ENCODE assay signal across 8 mouse cellular contexts in the genomic region with DNA sequence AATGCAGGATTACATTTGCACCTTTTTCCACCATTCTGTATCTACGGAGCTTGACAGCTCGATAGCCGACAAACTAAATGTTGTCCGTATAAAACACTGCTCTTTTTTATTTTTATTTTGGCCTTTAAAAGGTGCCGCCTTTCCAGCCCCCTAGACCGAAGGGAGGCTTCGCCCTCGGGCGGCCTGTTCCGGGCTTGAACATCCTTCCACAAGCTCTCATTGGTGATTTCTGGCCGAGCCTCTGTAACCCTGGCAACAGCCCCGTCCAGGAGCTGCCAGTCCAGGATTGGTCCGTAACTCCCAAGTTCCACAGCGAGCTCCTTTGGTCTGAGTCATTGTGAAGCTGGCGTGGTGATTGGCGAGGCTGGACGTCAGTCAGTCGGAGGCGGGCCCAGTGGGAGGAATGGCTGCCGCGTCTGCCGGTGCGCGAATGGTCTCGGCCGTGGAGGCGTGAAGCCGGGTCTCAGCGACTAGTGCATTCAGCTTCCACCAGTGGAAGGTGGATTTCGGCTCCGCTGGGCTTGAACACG. TPM values are rescaled to one million over a fixed set of nuclear protein-coding genes. Genes with fewer than 3 reads are reported as not detected.
DNase-seq lines count a peak whose midpoint lies in the region; ATAC-seq and TF ChIP-seq lines count a peak whose summit lies in the region.

A gene (plus strand): TSS at position 51 of the 530 bp plus-strand sequence.

- no peaks in the 10 kb centered on the region for H3K27me3 ChIP-seq in megakaryocyte, embryonic 14.5 days (replicated peaks)

- ATAC-seq in activated CD4-positive, CD25-positive, alpha-beta regulatory T cell, adult 4 months, result peak; percentile 100

- peak; percentile 98 to 99 for DNase-seq in gastrocnemius, adult 8-10 months (ENCODE audit: low spot score in 2 of 2)
- peak; percentile 94 for DNase-seq in hindlimb bud, embryonic 11.5 days (ENCODE audit: extremely low spot score, low read depth, low spot score)
- DNase-seq in left cerebral cortex, adult 8-10 months (ENCODE audit: low spot score in 2 of 2), result peak; percentile 99 to 100
- DNase-seq in right cerebral cortex, postnatal 10 days (ENCODE audit: low spot score in 2 of 2), result peak; percentile 100
- DNase-seq in urinary bladder, postnatal 25 days (ENCODE audit: low spot score), result peak; percentile 100

- H3K27ac ChIP-seq in cortical plate, adult 2 months (ENCODE audit: insufficient read depth, low read length), result peak within 1 kb of the TSS; percentile 51

- peak; percentile 94 for TF ChIP-seq POLR2A in cortical plate, adult 2 months (IDR thresholded peaks at IDR 0.05; ENCODE audit: extremely low read depth, insufficient read depth, low read length)

- TF ChIP-seq CTCF in cortical plate, adult 2 months (IDR thresholded peaks at IDR 0.05; ENCODE audit: extremely low read depth, insufficient read depth, low read length), result no peak

- no peaks in the 10 kb centered on the region for H3K9me3 ChIP-seq in megakaryocyte, embryonic 14.5 days

- peaks cover 2% of the 10 kb centered on the region; the same call in 1 of the 2 replicates for H3K4me1 ChIP-seq in cortical plate, adult 2 months (ENCODE audit: control insufficient read depth, insufficient read depth, low read length)
- peaks cover 51% of the 10 kb centered on the region for H3K4me1 ChIP-seq in megakaryocyte, embryonic 14.5 days

- H3K36me3 ChIP-seq in megakaryocyte, embryonic 14.5 days (replicated peaks; ENCODE audit: low read length), result peaks cover 76% of the 10 kb centered on the region

- peak within 1 kb of the TSS; percentile 54 for H3K4me3 ChIP-seq in cortical plate, adult 2 months (ENCODE audit: insufficient read depth, low read length)
- peak within 1 kb of the TSS; percentile 99 for H3K4me3 ChIP-seq in megakaryocyte, embryonic 14.5 days (replicated peaks)

RNA-seq across cellular contexts. Expression of the gene that starts here (rescaled TPM):
- 10 to 100 TPM; 18.0 to 19.4 TPM for polyA plus RNA-seq in activated CD4-positive, CD25-positive, alpha-beta regulatory T cell, adult 4 months (2017; shearing (Covaris generic))
- 17.0 and 17.3 TPM in 2 replicates for polyA plus RNA-seq in cortical plate, adult 2 months (2012; rRNA removed)
- total RNA-seq in gastrocnemius, adult 8-10 months (2022), result 1 to 10 TPM; 4.7 to 5.3 (median 5.0) TPM
- total RNA-seq in left cerebral cortex, adult 8-10 months (2022), result 10 to 100 TPM; 20.3 to 25.7 (median 23.9) TPM
- 13.3 and 15.6 TPM in 2 replicates for polyA plus RNA-seq in megakaryocyte, embryonic 14.5 days (2012; ENCODE audit: insufficient read depth, low replicate concordance)

Comparison
In these comparisons a context has a peak if more than half of its experiments do, and no peak if none do; other contexts are left out.
1. Peak in every context shown above with its lines: DNase-seq, ATAC-seq, H3K4me3 ChIP-seq and H3K27ac ChIP-seq.